Mouse (Mus musculus) inflammation-experienced regulatory T-cells, adult 6 months (primary cell): ENCODE results near the gene Cyp2d10. TPM values are rescaled to one million over a fixed set of nuclear protein-coding genes. Genes with fewer than 3 reads are reported as not detected.

Experiments
- ATAC-seq: one replicate; pipeline ENCODE4 v1.8.0; 2017
- polyA plus RNA-seq, 3 experiments: library from polyadenylated mRNA; unstranded; fragments of 100-300 nt; shearing (Covaris generic); gene quantifications; one replicate each; pipeline ENCODE4 v1.2.1; 2017

Cyp2d10 gene
- polyA plus RNA-seq, 3 experiments from 2014 or later = not detected

- peak; percentile 98 for ATAC-seq
These were observed 52.7 kb downstream of the Cyp2d10 start, which contains the start of gene Ndufa6 for GRCm38 (mm10) chr15:82354126-82354945. TSS of gene Ndufa6 (minus strand) at chr15:82354322.

- ATAC-seq = no peak
These were observed 53.3 kb downstream of the Cyp2d10 start for GRCm38 (mm10) chr15:82353745-82354113.

DNA sequence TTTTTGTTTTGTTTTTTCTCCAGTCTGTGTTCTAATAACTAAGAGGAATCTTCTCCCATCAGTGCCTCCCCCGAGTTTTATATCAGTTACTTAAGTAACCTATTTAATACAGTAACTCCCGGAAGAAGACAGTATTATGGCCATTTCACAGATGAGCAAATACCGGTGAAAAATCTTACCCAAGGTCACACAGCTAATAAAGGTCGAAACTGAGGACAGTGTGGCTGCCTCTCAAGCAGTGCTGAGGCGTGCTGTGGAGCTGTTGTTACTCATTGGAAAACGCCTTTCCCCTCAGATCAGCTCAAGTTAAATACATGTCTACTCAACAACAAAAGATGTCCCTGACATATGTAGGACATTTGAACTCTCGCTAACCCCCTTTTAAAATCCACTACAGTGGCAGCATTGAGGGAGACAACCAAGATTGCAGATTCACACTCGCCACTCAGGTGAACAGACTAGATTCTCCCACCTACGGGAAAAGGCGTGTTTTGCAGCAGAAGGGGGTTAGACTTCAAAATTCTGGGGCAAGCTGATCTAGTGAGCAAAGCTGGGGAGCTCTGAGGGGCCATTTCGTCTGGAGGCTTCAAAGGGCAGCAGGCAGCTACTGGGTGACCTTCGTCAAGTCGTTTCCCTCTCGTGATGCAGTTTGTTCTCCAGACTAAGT, 53.8 kb downstream of the Cyp2d10 start:
- no peak for ATAC-seq

Other genes starting within 250 kb of the Cyp2d10 start
- not detected for gene Shisa8, start 194.4 kb downstream of the Cyp2d10 start, polyA plus RNA-seq
- 1 to 10 TPM; 2.3 to 7.1 (median 4.8) TPM for gene Tnfrsf13c, start 182.8 kb downstream of the Cyp2d10 start, polyA plus RNA-seq
- 10 to 100 TPM in 2 of 3 experiments, 1 to 10 TPM in 1; 6.0 to 56.1 (median 12.3) TPM for gene Cenpm, start 162.4 kb downstream of the Cyp2d10 start, polyA plus RNA-seq
- not detected for gene 1500009C09Rik, start 154.8 kb downstream of the Cyp2d10 start, polyA plus RNA-seq
- gene Sept3, start 132.3 kb downstream of the Cyp2d10 start, polyA plus RNA-seq = not detected
- not detected for gene Wbp2nl, start 108.2 kb downstream of the Cyp2d10 start, polyA plus RNA-seq
- gene Naga, start 68.3 kb downstream of the Cyp2d10 start, polyA plus RNA-seq = 10 to 100 TPM; 40.7 to 74.7 (median 50.9) TPM
- 1 to 10 TPM; 2.7 to 5.1 (median 4.0) TPM for gene Pheta2, start 68.3 kb downstream of the Cyp2d10 start, polyA plus RNA-seq
- gene Smdt1, start 68.2 kb downstream of the Cyp2d10 start, polyA plus RNA-seq = 100 to 1,000 TPM; 101 to 149 (median 103) TPM
- gene Ndufa6, start 52.9 kb downstream of the Cyp2d10 start, polyA plus RNA-seq = 100 to 1,000 TPM; 393 to 568 (median 531) TPM
- gene Cyp2d22, start 26.9 kb downstream of the Cyp2d10 start, polyA plus RNA-seq = 1 to 10 TPM in 2 of 3 experiments, not detected in 1; 2.6 to 3.5 TPM
- gene Cyp2d11, start 13.2 kb downstream of the Cyp2d10 start, polyA plus RNA-seq = not detected
- gene Cyp2d9, start 26.2 kb upstream of the Cyp2d10 start, polyA plus RNA-seq = not detected
- not detected for gene Cyp2d12, start 147.9 kb upstream of the Cyp2d10 start, polyA plus RNA-seq
- gene Cyp2d34, start 213.8 kb upstream of the Cyp2d10 start, polyA plus RNA-seq = not detected